Mouse (Mus musculus): ENCODE data around the gene Ankrd11.

DNA sequence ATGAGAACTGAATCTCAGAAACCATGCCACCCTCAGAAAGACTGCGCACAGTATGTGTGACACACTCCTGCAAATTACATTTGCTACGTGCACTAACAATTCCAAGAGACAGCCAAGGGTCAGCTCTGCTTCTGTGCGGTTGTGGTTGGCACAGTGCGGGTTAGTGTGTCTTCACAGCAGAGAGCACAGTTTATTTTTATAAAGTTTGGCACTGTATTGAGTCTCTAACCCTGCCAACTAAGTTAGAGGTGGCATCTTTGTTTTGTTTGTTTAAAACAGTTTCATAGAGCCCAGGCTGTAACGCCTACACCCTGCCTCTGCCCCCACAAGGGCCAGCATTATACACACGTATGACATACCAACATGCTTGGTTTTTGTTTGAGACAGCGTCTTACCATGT lies 140.6 kb downstream of the Ankrd11 start:
- no peak for TF ChIP-seq ELF1 (IDR thresholded peaks at IDR 0.05; ENCODE audit: low read depth, low read length)
- TF ChIP-seq KAT2A (conservative IDR thresholded peaks at IDR 0.05; ENCODE audit: low read depth, low read length): no peak
- TF ChIP-seq POLR2A (IDR thresholded peaks at IDR 0.05; ENCODE audit: control insufficient read depth in 1 of 2, insufficient read depth in 1 of 2, low read depth in 1 of 2, low read length in 2 of 2, poor library complexity in 1 of 2): no peak
- no peak for TF ChIP-seq MAX (IDR thresholded peaks at IDR 0.05; ENCODE audit: low read length)
- TF ChIP-seq CTCF (IDR thresholded peaks at IDR 0.05 in 2 of 3, conservative IDR thresholded peaks at IDR 0.05 in 1 of 3; ENCODE audit: control insufficient read depth in 1 of 3, insufficient read depth in 1 of 3, low read depth in 2 of 3, low read length in 3 of 3, poor library complexity in 1 of 3, severe bottlenecking in 1 of 3): no peak
- no peak for TF ChIP-seq JUND (IDR thresholded peaks at IDR 0.05; ENCODE audit: low read depth, low read length)
- TF ChIP-seq RCOR1 (IDR thresholded peaks at IDR 0.05; ENCODE audit: low read depth, low read length): no peak
- TF ChIP-seq EP300 (IDR thresholded peaks at IDR 0.05; ENCODE audit: low read depth in 1 of 2, low read length in 2 of 2): no peak
